39 mouse cellular contexts compared by ENCODE assay signal in genomic region chr7:102566219-102566618, GRCm38 (mm10). TPM values are rescaled to one million over a fixed set of nuclear protein-coding genes. Genes with fewer than 3 reads are reported as not detected.
A peak's percentile ranks its signal among the peaks of the same experiment; 100 is the strongest.
DNase-seq lines count a peak whose midpoint lies in the region; ATAC-seq and TF ChIP-seq lines count a peak whose summit lies in the region.
"Had no signal": no experiment of that assay in that cellular context is flagged by ENCODE, and none has a peak within 500 bp of the region (broad histone marks: within the 10 kb centered on the region; RNA-seq: fewer than 3 reads in every experiment).

No protein-coding gene starts in this region.

- TF ChIP-seq CTCF in intestine, postnatal 0 days (IDR thresholded peaks at IDR 0.05; ENCODE audit: low read depth): peak; percentile 25
- TF ChIP-seq CTCF in lung, postnatal 0 days (IDR thresholded peaks at IDR 0.05): peak; percentile 35

- H3K27me3 ChIP-seq in intestine, postnatal 0 days (replicated peaks; ENCODE audit: control insufficient read depth, insufficient read depth, low read length): no peaks in the 10 kb centered on the region
- H3K27me3 ChIP-seq in intestine, embryonic 15.5 days (replicated peaks): no peaks in the 10 kb centered on the region
- H3K27me3 ChIP-seq in lung, postnatal 0 days (replicated peaks; ENCODE audit: insufficient read depth, low read length): no peaks in the 10 kb centered on the region
- H3K27me3 ChIP-seq in limb, embryonic 10.5 days (ENCODE audit: low read depth, poor library complexity, severe bottlenecking): no peaks in the 10 kb centered on the region
- H3K27me3 ChIP-seq: embryonic facial prominence, embryonic 12.5 days; heart, embryonic 15.5 days; hindbrain, embryonic 13.5 days; limb, embryonic 12.5 days; liver, embryonic 12.5 days; midbrain, embryonic 13.5 days; neural tube, embryonic 15.5 days had no signal

- DNase-seq in lung, postnatal 0 days (ENCODE audit: low spot score): no peak
- no peak for DNase-seq in lung, postnatal 36 days
- no peak for DNase-seq in retina, postnatal 1 day
- no peak for DNase-seq in limb, embryonic 10.5 days (ENCODE audit: low spot score)
- DNase-seq: adrenal gland, adult 8-10 months; cerebellum, adult 8-10 months; cerebellum, postnatal 36 days; embryo, embryonic 11 days; gastrocnemius, postnatal 14 days; heart, postnatal 36 days; kidney, adult 2 months; kidney, postnatal 36 days; layer of hippocampus, postnatal 36 days; lung, adult 2 months; lung, postnatal 14 days; right cerebral cortex, adult 18-20 months; spleen, adult 18-20 months; thymus, postnatal 4 days had no signal

- no peak for TF ChIP-seq EP300 in lung, postnatal 0 days (IDR thresholded peaks at IDR 0.05)

- H3K36me3 ChIP-seq in intestine, postnatal 0 days (ENCODE audit: control insufficient read depth, insufficient read depth): peaks cover 18% of the 10 kb centered on the region; the same call in 1 of the 2 replicates
- no peaks in the 10 kb centered on the region for H3K36me3 ChIP-seq in intestine, embryonic 15.5 days
- 0 out of 2 replicates have a peak, but pooled peaks cover 9% of the 10 kb centered on the region for H3K36me3 ChIP-seq in lung, postnatal 0 days (ENCODE audit: insufficient read depth, low read length)
- no peaks in the 10 kb centered on the region for H3K36me3 ChIP-seq in limb, embryonic 10.5 days
- H3K36me3 ChIP-seq: embryonic facial prominence, embryonic 12.5 days; heart, embryonic 15.5 days; hindbrain, embryonic 13.5 days; limb, embryonic 12.5 days; midbrain, embryonic 13.5 days; neural tube, embryonic 15.5 days had no signal

- H3K4me3 ChIP-seq in intestine, postnatal 0 days (ENCODE audit: low read depth, low read length): no peak overlapping the region
- no peak overlapping the region for H3K4me3 ChIP-seq in intestine, embryonic 15.5 days (replicated peaks)
- H3K4me3 ChIP-seq in lung, postnatal 0 days (ENCODE audit: low read depth, low read length): no peak overlapping the region
- H3K4me3 ChIP-seq in limb, embryonic 10.5 days: no peak overlapping the region
- H3K4me3 ChIP-seq: hindbrain, embryonic 13.5 days; limb, embryonic 12.5 days; midbrain, embryonic 13.5 days had no signal

- 86% methylated on average over 4 of the region's 4 CpGs for WGBS in intestine, postnatal 0 days
- WGBS in intestine, embryonic 15.5 days: 81% methylated on average over 4 of the region's 4 CpGs
- 79% methylated on average over 4 of the region's 4 CpGs for WGBS in lung, postnatal 0 days
- 91% methylated on average over 4 of the region's 4 CpGs for WGBS in limb, embryonic 10.5 days

- H3K4me1 ChIP-seq in intestine, postnatal 0 days (replicated peaks; ENCODE audit: control insufficient read depth, insufficient read depth, low read length): no peaks in the 10 kb centered on the region
- no peaks in the 10 kb centered on the region for H3K4me1 ChIP-seq in intestine, embryonic 15.5 days (replicated peaks)
- no peaks in the 10 kb centered on the region; the same call in none of the 2 replicates for H3K4me1 ChIP-seq in lung, postnatal 0 days (ENCODE audit: insufficient read depth, low read depth, low read length)
- peaks cover 12% of the 10 kb centered on the region for H3K4me1 ChIP-seq in limb, embryonic 10.5 days
- H3K4me1 ChIP-seq: midbrain, embryonic 13.5 days; neural tube, embryonic 15.5 days had no signal

- H3K9ac ChIP-seq in intestine, postnatal 0 days (ENCODE audit: low read depth, low read length): no peak overlapping the region
- no peak overlapping the region for H3K9ac ChIP-seq in intestine, embryonic 15.5 days
- H3K9ac ChIP-seq in lung, postnatal 0 days (replicated peaks; ENCODE audit: low read depth): no peak overlapping the region
- H3K9ac ChIP-seq: embryonic facial prominence, embryonic 12.5 days; heart, embryonic 15.5 days; hindbrain, embryonic 13.5 days; limb, embryonic 12.5 days; midbrain, embryonic 13.5 days; neural tube, embryonic 15.5 days had no signal

- no peaks in the 10 kb centered on the region for H3K9me3 ChIP-seq in intestine, postnatal 0 days (ENCODE audit: control insufficient read depth)
- H3K9me3 ChIP-seq in intestine, embryonic 15.5 days: no peaks in the 10 kb centered on the region
- H3K9me3 ChIP-seq in lung, postnatal 0 days (ENCODE audit: low read length): no peaks in the 10 kb centered on the region
- H3K9me3 ChIP-seq in limb, embryonic 10.5 days (replicated peaks): no peaks in the 10 kb centered on the region
- H3K9me3 ChIP-seq: embryonic facial prominence, embryonic 12.5 days; heart, embryonic 10.5 days; heart, embryonic 15.5 days; hindbrain, embryonic 13.5 days; limb, embryonic 12.5 days; liver, embryonic 12.5 days; midbrain, embryonic 13.5 days; neural tube, embryonic 15.5 days had no signal

- ATAC-seq in intestine, postnatal 0 days: no peak
- no peak for ATAC-seq in intestine, embryonic 15.5 days
- no peak for ATAC-seq in lung, postnatal 0 days
- peak; percentile 31; the same call in 1 of the 2 replicates for ATAC-seq in common myeloid progenitor, adult 5-6 weeks (replicated peaks; ENCODE audit: low read depth, poor library complexity, severe bottlenecking)
- ATAC-seq: forebrain, embryonic 14.5 days; midbrain, embryonic 13.5 days had no signal

- no peak overlapping the region for H3K4me2 ChIP-seq in intestine, postnatal 0 days (replicated peaks; ENCODE audit: low read depth)
- no peak overlapping the region for H3K4me2 ChIP-seq in intestine, embryonic 15.5 days (replicated peaks)
- H3K4me2 ChIP-seq in lung, postnatal 0 days (replicated peaks; ENCODE audit: low read depth, low read length): no peak overlapping the region

- no peak overlapping the region for H3K27ac ChIP-seq in intestine, postnatal 0 days (ENCODE audit: low read depth, low read length)
- H3K27ac ChIP-seq in intestine, embryonic 15.5 days: no peak overlapping the region
- no peak overlapping the region for H3K27ac ChIP-seq in lung, postnatal 0 days (ENCODE audit: low read length)
- no peak overlapping the region for H3K27ac ChIP-seq in limb, embryonic 10.5 days
- H3K27ac ChIP-seq: embryonic facial prominence, embryonic 12.5 days; heart, embryonic 15.5 days; hindbrain, embryonic 13.5 days; limb, embryonic 12.5 days; liver, embryonic 12.5 days; midbrain, embryonic 13.5 days; neural tube, embryonic 15.5 days had no signal

RNA-seq across cellular contexts. Expression of gene Trim21, which starts 0.9 kb away (rescaled TPM):
- polyA plus RNA-seq in intestine, postnatal 0 days (2015; fragmentation: Nextera tagmentation; extraction: Ambion mirVana): 0.48 and 0.66 TPM in 2 replicates
- 0.56 and 1.2 TPM in 2 replicates for polyA plus RNA-seq in intestine, embryonic 15.5 days (2015; fragmentation: Nextera tagmentation; extraction: Ambion mirVana)
- polyA plus RNA-seq in lung, postnatal 0 days (2015; fragmentation: Nextera tagmentation; extraction: Ambion mirVana): 0.76 and 0.80 TPM in 2 replicates
- 31.7 and 33.6 TPM in 2 replicates for total RNA-seq in common myeloid progenitor, adult 5-6 weeks (2017)
- 0.39 and 0.48 TPM in 2 replicates for polyA plus RNA-seq in limb, embryonic 10.5 days (2016; fragmentation: Nextera tagmentation; extraction: Ambion mirVana)
- polyA plus RNA-seq: forebrain, embryonic 14.5 days; neural tube, embryonic 15.5 days had no signal

RNA-seq across cellular contexts. Expression of gene Olfr550, which starts 5.0 kb away (rescaled TPM):
- polyA plus RNA-seq in intestine, postnatal 0 days (2015; fragmentation: Nextera tagmentation; extraction: Ambion mirVana): not detected in 2 replicates
- polyA plus RNA-seq in intestine, embryonic 15.5 days (2015; fragmentation: Nextera tagmentation; extraction: Ambion mirVana): not detected in 2 replicates
- 0.21 TPM in 2 replicates for polyA plus RNA-seq in lung, postnatal 0 days (2015; fragmentation: Nextera tagmentation; extraction: Ambion mirVana)
- 0.23 TPM in 1 of 2 replicates, not detected in the other for total RNA-seq in common myeloid progenitor, adult 5-6 weeks (2017)
- not detected in 2 replicates for polyA plus RNA-seq in limb, embryonic 10.5 days (2016; fragmentation: Nextera tagmentation; extraction: Ambion mirVana)
- total RNA-seq: ES-E14; granulocyte monocyte progenitor cell, adult 5-6 weeks; monocyte, adult 5-6 weeks had no signal
- polyA plus RNA-seq: CD4-positive, CD25-positive, alpha-beta regulatory T cell, adult 4 months; forebrain, embryonic 14.5 days; heart, embryonic 10.5 days; heart, embryonic 15.5 days; hindbrain, embryonic 13.5 days; kidney, adult 2 months; kidney, embryonic 16.5 days; limb, embryonic 12.5 days; liver, embryonic 12.5 days; midbrain, embryonic 13.5 days; neural tube, embryonic 15.5 days had no signal

RNA-seq across cellular contexts. Expression of gene Olfr549, which starts 16.5 kb away (rescaled TPM):
- polyA plus RNA-seq in intestine, postnatal 0 days (2015; fragmentation: Nextera tagmentation; extraction: Ambion mirVana): not detected in 2 replicates
- not detected in 2 replicates for polyA plus RNA-seq in intestine, embryonic 15.5 days (2015; fragmentation: Nextera tagmentation; extraction: Ambion mirVana)
- polyA plus RNA-seq in lung, postnatal 0 days (2015; fragmentation: Nextera tagmentation; extraction: Ambion mirVana): not detected in 2 replicates
- not detected in 2 replicates for total RNA-seq in common myeloid progenitor, adult 5-6 weeks (2017)
- polyA plus RNA-seq in limb, embryonic 10.5 days (2016; fragmentation: Nextera tagmentation; extraction: Ambion mirVana): not detected in 2 replicates
- total RNA-seq: adrenal gland, adult 8-10 months; ES-E14; gastrocnemius, postnatal 14 days; granulocyte monocyte progenitor cell, adult 5-6 weeks; heart, postnatal 36 days; layer of hippocampus, adult 8-10 months; layer of hippocampus, postnatal 36 days; left cerebral cortex, postnatal 10 days; megakaryocyte, adult 5-6 weeks; monocyte, adult 5-6 weeks had no signal
- polyA plus RNA-seq: CD4-positive, CD25-positive, alpha-beta regulatory T cell, adult 4 months; embryonic facial prominence, embryonic 12.5 days; forebrain, embryonic 14.5 days; heart, embryonic 10.5 days; heart, embryonic 15.5 days; hindbrain, embryonic 13.5 days; kidney, adult 2 months; kidney, embryonic 16.5 days; limb, embryonic 12.5 days; liver, embryonic 12.5 days; lung, adult 2 months; midbrain, embryonic 13.5 days; neural tube, embryonic 15.5 days; thymus, postnatal 0 days had no signal

RNA-seq across cellular contexts. Expression of gene Olfr551, which starts 25.5 kb away (rescaled TPM):
- polyA plus RNA-seq in intestine, postnatal 0 days (2015; fragmentation: Nextera tagmentation; extraction: Ambion mirVana): not detected in 2 replicates
- polyA plus RNA-seq in intestine, embryonic 15.5 days (2015; fragmentation: Nextera tagmentation; extraction: Ambion mirVana): not detected in 2 replicates
- not detected in 2 replicates for polyA plus RNA-seq in lung, postnatal 0 days (2015; fragmentation: Nextera tagmentation; extraction: Ambion mirVana)
- not detected in 2 replicates for total RNA-seq in common myeloid progenitor, adult 5-6 weeks (2017)
- polyA plus RNA-seq in limb, embryonic 10.5 days (2016; fragmentation: Nextera tagmentation; extraction: Ambion mirVana): not detected in 2 replicates
- total RNA-seq: adrenal gland, adult 8-10 months; ES-E14; gastrocnemius, postnatal 14 days; granulocyte monocyte progenitor cell, adult 5-6 weeks; heart, postnatal 36 days; layer of hippocampus, adult 8-10 months; layer of hippocampus, postnatal 36 days; left cerebral cortex, postnatal 10 days; megakaryocyte, adult 5-6 weeks had no signal
- polyA plus RNA-seq: CD4-positive, CD25-positive, alpha-beta regulatory T cell, adult 4 months; embryonic facial prominence, embryonic 12.5 days; forebrain, embryonic 14.5 days; heart, embryonic 10.5 days; heart, embryonic 15.5 days; hindbrain, embryonic 13.5 days; kidney, adult 2 months; kidney, embryonic 16.5 days; limb, embryonic 12.5 days; liver, embryonic 12.5 days; lung, adult 2 months; midbrain, embryonic 13.5 days; neural tube, embryonic 15.5 days; thymus, postnatal 0 days had no signal

RNA-seq across cellular contexts. Expression of gene Olfr548-ps1, which starts 25.5 kb away (rescaled TPM):
- not detected in 2 replicates for polyA plus RNA-seq in intestine, postnatal 0 days (2015; fragmentation: Nextera tagmentation; extraction: Ambion mirVana)
- not detected in 2 replicates for polyA plus RNA-seq in intestine, embryonic 15.5 days (2015; fragmentation: Nextera tagmentation; extraction: Ambion mirVana)
- polyA plus RNA-seq in lung, postnatal 0 days (2015; fragmentation: Nextera tagmentation; extraction: Ambion mirVana): not detected in 2 replicates
- not detected in 2 replicates for total RNA-seq in common myeloid progenitor, adult 5-6 weeks (2017)
- polyA plus RNA-seq in limb, embryonic 10.5 days (2016; fragmentation: Nextera tagmentation; extraction: Ambion mirVana): not detected in 2 replicates
- total RNA-seq: adrenal gland, adult 8-10 months; ES-E14; gastrocnemius, postnatal 14 days; granulocyte monocyte progenitor cell, adult 5-6 weeks; heart, postnatal 36 days; layer of hippocampus, adult 8-10 months; layer of hippocampus, postnatal 36 days; left cerebral cortex, postnatal 10 days; megakaryocyte, adult 5-6 weeks; monocyte, adult 5-6 weeks had no signal
- polyA plus RNA-seq: CD4-positive, CD25-positive, alpha-beta regulatory T cell, adult 4 months; embryonic facial prominence, embryonic 12.5 days; forebrain, embryonic 14.5 days; heart, embryonic 10.5 days; heart, embryonic 15.5 days; hindbrain, embryonic 13.5 days; kidney, adult 2 months; kidney, embryonic 16.5 days; limb, embryonic 12.5 days; liver, embryonic 12.5 days; lung, adult 2 months; midbrain, embryonic 13.5 days; neural tube, embryonic 15.5 days; thymus, postnatal 0 days had no signal
